Mouse (Mus musculus) limb, embryonic 13.5 days (tissue): ENCODE measurements around the gene Lmntd2. TPM values are rescaled to one million over a fixed set of nuclear protein-coding genes. Genes with fewer than 3 reads are reported as not detected.

Experiments used
- ATAC-seq: fragments of 200-750 bp; cut with Nextera tagmentation; 2 replicates; pipeline ENCODE4 v1.8.0; 2017; ENCODE audit warnings: low read depth, moderate number of reproducible peaks, moderate TSS enrichment; ENCODE audit not compliant: low FRiP score
- H3K27ac ChIP-seq: fragments of 300-500 bp; sonication (generic); 2 replicates; pipeline ENCODE4 v1.5.1; 2015; ENCODE audit warnings: inconsistent platforms, mild to moderate bottlenecking, moderate library complexity
- H3K27me3 ChIP-seq: fragments of 300-500 bp; sonication (generic); 2 replicates; pipeline ENCODE4 v1.6.1; 2015; ENCODE audit warnings: mild to moderate bottlenecking, inconsistent platforms
- H3K36me3 ChIP-seq: fragments of 300-500 bp; sonication (generic); 2 replicates; pipeline ENCODE4 v1.6.1; 2015; ENCODE audit warnings: inconsistent platforms, mild to moderate bottlenecking, moderate library complexity
- H3K4me1 ChIP-seq: fragments of 300-500 bp; sonication (generic); 2 replicates; pipeline ENCODE4 v1.6.1; 2015; ENCODE audit warnings: inconsistent platforms
- H3K4me2 ChIP-seq: fragments of 300-500 bp; sonication (generic); replicated peaks from 2 replicates; pipeline ENCODE4 v1.6.1; 2015; ENCODE audit warnings: inconsistent platforms, mild to moderate bottlenecking, moderate library complexity
- H3K4me3 ChIP-seq: fragments of 300-500 bp; sonication (generic); 2 replicates; pipeline ENCODE4 v1.5.1; 2015; ENCODE audit warnings: moderate library complexity, mild to moderate bottlenecking, inconsistent platforms
- H3K9ac ChIP-seq: fragments of 300-500 bp; sonication (generic); 2 replicates; pipeline ENCODE4 v1.6.1; 2015; ENCODE audit warnings: mild to moderate bottlenecking, inconsistent platforms
- H3K9me3 ChIP-seq: fragments of 300-500 bp; sonication (generic); 2 replicates; pipeline ENCODE4 v1.6.1; 2016; ENCODE audit warnings: inconsistent platforms
- WGBS: fragments of 180-500 bp; shearing (Covaris S2); methylation state at CpG from one replicate; pipeline ENCODE4 v1.1.7; 2015; 5-methylcytosine and 5-hydroxymethylcytosine counted together
- polyA plus RNA-seq: library from polyadenylated mRNA; unstranded; fragments of >200 nt; fragmentation: Nextera tagmentation; extraction: Ambion mirVana; gene quantifications from 2 replicates; pipeline ENCODE4 v1.2.1, GENCODE M21; 2015

Gene Lmntd2
- polyA plus RNA-seq, 1 experiment from 2014 or later = 2.6 TPM

DNA sequence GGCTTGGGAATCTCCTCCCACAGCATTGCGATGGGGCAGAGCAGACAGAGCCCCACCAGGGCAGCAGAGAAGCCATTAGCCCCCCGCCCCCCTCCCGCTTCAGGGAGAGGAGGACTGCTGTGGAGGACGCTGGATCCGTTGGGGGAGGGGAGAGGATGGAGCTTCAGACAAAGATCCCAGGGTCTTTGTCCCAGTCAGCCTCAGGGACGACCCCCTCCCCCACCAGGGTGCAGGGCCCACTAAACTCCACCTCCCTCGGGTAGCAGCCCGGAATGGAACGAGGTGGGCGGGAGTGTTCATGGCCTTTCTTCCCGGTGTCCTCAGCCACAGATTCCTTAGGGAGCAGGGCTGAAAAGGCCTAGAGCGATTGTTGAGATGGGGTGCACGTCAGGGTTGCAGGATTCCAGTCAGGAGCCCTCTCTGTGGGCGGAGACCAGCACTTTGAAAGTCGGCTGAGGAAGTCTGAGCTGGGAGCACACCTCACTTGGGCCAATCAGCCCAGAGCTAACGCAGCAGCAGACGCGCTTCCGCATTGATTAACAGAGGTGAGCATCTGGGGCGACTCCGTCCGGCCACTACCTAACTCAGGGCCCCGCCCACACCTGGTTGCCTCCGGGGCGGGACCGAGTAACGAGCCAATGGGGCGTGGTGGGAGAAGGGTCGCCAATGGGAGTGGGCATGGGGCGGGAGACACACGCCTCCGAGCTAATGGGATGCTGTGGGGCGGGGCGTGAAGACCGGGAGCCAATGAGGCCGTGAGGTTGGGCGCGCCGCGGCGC lies 1.4 kb upstream of the Lmntd2 start, which contains the start of gene Rassf7:
TSS of gene Rassf7 (plus strand) at position 760 of the 779 bp plus-strand sequence.
- peaks cover 22% of the 10 kb centered on the region for H3K36me3 ChIP-seq
- H3K4me1 ChIP-seq = peaks cover 25% of the 10 kb centered on the region
- peak; percentile 96 for ATAC-seq
- peak within 1 kb of the TSS; percentile 69 for H3K4me3 ChIP-seq
- H3K27me3 ChIP-seq = no peaks in the 10 kb centered on the region
- peak within 1 kb of the TSS; percentile 87 for H3K27ac ChIP-seq
- peak within 1 kb of the TSS; percentile 74 for H3K9ac ChIP-seq
- under 1% methylated on average over 41 of the region's 41 CpGs for WGBS
- peak within 1 kb of the TSS; percentile 89 for H3K4me2 ChIP-seq
- H3K9me3 ChIP-seq = no peaks in the 10 kb centered on the region

DNA sequence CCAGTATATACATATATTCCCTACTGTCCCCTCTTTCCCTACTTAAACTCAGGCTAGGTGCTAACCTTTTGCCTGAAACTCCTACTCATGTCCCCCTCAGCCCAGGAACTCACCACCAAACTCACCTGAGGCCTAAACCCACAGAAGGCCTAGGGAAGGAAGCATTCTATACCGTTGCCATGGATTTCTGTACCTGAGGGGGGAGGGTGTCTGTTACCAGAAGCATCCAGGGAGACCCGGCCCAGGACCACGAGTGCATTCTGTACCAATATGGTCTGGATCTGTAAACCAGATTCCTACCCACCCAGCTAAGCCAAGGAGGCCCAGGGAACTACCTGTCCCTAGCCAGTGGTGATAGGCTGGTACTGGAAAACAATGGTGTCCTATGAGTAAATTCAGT lies 430 bp upstream of the Lmntd2 start:
- no peak overlapping the region for H3K4me3 ChIP-seq
- H3K9me3 ChIP-seq = no peaks in the 10 kb centered on the region
- 0 out of 2 replicates have a peak overlapping the region, but pooled peaks have one; percentile 19 for H3K9ac ChIP-seq
- H3K4me2 ChIP-seq = no peak overlapping the region; the same call in 1 of the 2 replicates
- H3K27me3 ChIP-seq = no peaks in the 10 kb centered on the region
- peak overlapping the region; percentile 35; the same call in 1 of the 2 replicates for H3K27ac ChIP-seq
- peaks cover 16% of the 10 kb centered on the region for H3K36me3 ChIP-seq
- ATAC-seq = no peak
- 70% methylated on average over 3 of the region's 3 CpGs for WGBS
- H3K4me1 ChIP-seq = peaks cover 19% of the 10 kb centered on the region

DNA sequence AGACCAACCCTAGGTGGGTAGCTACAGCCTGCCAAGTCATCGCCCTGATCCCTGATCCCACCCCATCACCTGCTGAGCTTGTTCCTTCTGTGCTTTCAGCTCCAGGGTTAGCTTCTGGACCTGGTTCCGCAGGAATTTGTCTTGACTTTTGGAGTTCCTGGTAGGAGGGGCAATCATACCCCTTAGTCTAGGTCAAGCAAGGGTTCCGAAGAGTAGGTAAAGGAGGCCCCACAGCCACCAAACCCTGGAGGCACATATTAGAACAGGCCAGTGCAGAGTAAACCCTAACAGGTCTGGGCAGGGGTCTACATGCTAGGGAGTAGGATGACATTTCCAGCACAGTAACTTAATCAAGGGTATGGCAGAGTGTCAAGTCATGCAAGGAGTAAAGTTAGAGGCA lies 747 bp downstream of the Lmntd2 start:
- Histone ChIP-seq H3K4me3 (no peak overlapping the region), H3K4me2 (no peak overlapping the region), H3K4me1 (peaks cover 19% of the 10 kb centered on the region), H3K36me3 (peaks cover 4% of the 10 kb centered on the region; the same call in 1 of the 2 replicates), H3K27me3 (no peaks in the 10 kb centered on the region), H3K27ac (peak overlapping the region; percentile 4; the same call in 1 of the 2 replicates), H3K9me3 (no peaks in the 10 kb centered on the region), H3K9ac (no peak overlapping the region)
- WGBS = 80% methylated on average over 3 of the region's 3 CpGs
- no peak for ATAC-seq

DNA sequence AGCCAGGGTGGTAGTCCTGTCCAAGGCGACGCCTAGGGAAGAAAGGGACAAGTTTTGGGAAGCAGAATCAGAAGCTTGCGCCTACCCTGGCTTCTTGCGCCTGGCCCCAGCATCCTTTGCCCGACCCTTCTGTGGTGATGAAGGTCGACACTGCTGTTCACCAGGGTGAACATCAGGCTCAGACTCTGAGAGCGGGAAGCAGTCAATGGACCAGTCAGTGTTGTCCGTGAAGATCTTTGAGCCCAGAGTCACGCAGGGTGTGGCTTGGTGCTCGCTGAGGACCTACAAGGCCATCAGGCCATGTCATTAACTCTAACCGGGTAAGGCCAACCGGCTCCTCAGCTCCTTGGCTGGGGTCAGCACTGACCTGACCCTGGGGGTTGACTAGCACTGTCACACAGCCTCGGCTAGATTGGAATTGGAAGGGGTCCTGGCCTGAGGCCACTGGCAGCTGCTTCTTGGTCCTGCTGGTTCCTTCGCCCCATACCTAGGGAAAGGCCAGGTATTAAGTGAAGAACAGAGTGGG lies 3.2 kb downstream of the Lmntd2 start:
- H3K27ac ChIP-seq = no peak overlapping the region
- H3K4me1 ChIP-seq = peaks cover 6% of the 10 kb centered on the region
- no peak overlapping the region for H3K4me2 ChIP-seq
- 86% methylated on average over 14 of the region's 14 CpGs for WGBS
- no peak overlapping the region for H3K9ac ChIP-seq
- H3K9me3 ChIP-seq = no peaks in the 10 kb centered on the region
- ATAC-seq = no peak
- no peaks in the 10 kb centered on the region for H3K27me3 ChIP-seq
- 0 out of 2 replicates have a peak, but pooled peaks cover 4% of the 10 kb centered on the region for H3K36me3 ChIP-seq
- H3K4me3 ChIP-seq = no peak overlapping the region

DNA sequence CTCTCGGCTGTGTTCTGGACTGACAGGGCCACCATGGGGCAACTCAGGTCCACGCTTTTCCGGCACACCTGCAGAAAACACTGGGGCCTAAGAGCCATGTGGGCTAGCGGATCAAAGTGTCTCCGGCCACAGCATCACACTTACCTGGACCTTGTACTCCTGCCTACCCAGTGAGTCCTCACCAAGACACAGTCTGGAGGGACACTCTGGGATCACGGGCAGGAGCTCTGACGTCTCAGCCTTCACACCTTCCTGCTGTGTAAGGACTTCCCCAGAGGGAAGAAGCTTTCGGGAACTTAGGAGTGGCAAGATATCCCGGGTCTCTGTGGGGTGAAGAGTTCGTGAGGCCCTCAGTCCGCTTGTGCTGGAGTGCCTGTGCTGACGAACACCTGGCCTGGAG lies 3.7 kb downstream of the Lmntd2 start:
- Histone ChIP-seq H3K9ac (no peak overlapping the region), H3K4me3 (no peak overlapping the region), H3K27me3 (no peaks in the 10 kb centered on the region), H3K27ac (no peak overlapping the region), H3K9me3 (no peaks in the 10 kb centered on the region), H3K4me2 (no peak overlapping the region), H3K36me3 (0 out of 2 replicates have a peak, but pooled peaks cover 4% of the 10 kb centered on the region), H3K4me1 (peaks cover 6% of the 10 kb centered on the region)
- WGBS = 74% methylated on average over 12 of the region's 12 CpGs
- ATAC-seq = no peak

DNA sequence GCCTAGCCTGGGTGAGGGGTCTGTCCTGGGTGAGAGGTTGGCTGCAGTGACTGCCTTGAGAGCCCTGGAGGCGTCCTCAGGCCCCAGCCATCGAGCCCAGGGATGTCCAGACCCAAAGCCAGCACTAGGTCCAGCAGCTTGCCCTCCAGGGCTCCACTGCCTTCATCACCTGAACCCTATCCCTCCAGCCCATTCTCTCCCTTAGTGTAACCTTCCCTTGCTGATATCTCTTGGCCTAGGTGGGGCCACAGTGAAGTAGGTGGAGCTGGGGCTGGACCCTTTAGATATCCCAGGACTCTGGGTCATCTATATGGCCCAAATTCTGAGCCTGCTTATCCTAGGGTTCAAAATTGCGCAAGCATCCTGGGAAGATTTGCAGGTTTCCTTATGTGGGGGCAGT lies 4.4 kb downstream of the Lmntd2 start:
- Histone ChIP-seq H3K27ac (no peak overlapping the region), H3K4me3 (no peak overlapping the region), H3K4me2 (no peak overlapping the region), H3K36me3 (0 out of 2 replicates have a peak, but pooled peaks cover 4% of the 10 kb centered on the region), H3K9me3 (no peaks in the 10 kb centered on the region), H3K4me1 (no peaks in the 10 kb centered on the region), H3K27me3 (no peaks in the 10 kb centered on the region), H3K9ac (no peak overlapping the region)
- WGBS = 72% methylated on average over 3 of the region's 3 CpGs
- ATAC-seq = no peak

DNA sequence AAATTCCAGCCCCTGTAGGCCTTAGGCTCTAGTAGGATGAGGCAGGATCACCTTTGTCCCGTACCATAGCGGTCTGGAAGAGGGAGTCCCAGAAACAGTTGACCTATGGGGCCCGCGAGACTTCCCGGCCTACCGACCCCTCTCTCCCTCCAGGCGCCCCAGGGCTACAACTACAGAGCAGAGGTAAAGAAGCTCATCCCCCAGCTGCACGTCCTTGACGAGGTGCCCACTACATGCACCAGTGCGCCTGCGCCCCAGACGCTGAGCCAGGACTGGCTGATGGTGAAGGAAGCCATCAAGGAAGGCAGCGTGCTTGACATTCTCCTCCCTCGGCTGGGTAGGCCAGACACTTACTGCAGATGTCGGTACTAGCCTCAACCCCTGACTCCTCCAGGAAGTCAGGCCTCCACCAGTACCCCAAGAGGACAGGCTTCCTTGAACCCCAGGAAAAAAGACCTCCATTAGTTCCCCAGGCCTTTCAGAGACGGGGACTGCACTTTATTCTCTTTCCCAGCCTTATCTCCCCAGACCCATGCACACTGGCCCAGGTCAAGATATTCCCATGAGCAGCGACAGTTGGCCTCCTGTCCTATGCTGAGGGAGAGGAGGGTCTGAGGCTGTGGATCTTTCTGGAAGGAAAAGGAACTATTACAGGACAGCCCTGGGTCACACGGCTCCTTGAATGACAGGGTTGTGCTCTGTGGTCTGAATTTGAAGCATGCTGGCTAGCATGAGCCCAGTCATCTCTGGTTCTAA lies 7.5 kb downstream of the Lmntd2 start:
- Histone ChIP-seq H3K27me3 (no peaks in the 10 kb centered on the region), H3K4me1 (no peaks in the 10 kb centered on the region), H3K27ac (no peak overlapping the region), H3K4me3 (no peak overlapping the region), H3K4me2 (no peak overlapping the region), H3K9me3 (no peaks in the 10 kb centered on the region), H3K36me3 (peaks cover 4% of the 10 kb centered on the region; the same call in 1 of the 2 replicates), H3K9ac (no peak overlapping the region; the same call in 1 of the 2 replicates)
- 92% methylated on average over 18 of the region's 18 CpGs for WGBS
- ATAC-seq = no peak

DNA sequence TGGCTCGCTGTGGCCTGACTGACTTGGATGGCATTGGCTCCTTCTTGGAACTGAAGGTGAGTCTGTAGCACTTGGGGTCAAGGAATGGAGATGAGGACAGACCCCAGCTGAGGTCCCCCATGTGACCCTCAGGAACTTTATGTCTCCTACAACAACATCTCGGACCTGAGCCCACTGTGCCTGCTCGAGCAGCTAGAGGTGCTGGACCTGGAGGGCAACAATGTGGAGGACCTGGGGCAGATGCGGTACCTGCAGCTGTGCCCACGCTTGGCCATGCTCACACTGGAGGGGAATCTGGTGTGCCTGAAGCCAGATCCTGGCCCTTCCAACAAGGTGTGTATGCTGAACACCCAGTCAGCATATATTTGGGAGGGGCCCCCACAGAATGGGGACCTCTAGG lies 8.4 kb downstream of the Lmntd2 start:
- no peaks in the 10 kb centered on the region for H3K4me1 ChIP-seq
- peak overlapping the region; percentile 8; the same call in 1 of the 2 replicates for H3K9ac ChIP-seq
- 89% methylated on average over 5 of the region's 5 CpGs for WGBS
- H3K4me2 ChIP-seq = no peak overlapping the region
- no peaks in the 10 kb centered on the region for H3K27me3 ChIP-seq
- H3K27ac ChIP-seq = no peak overlapping the region
- H3K36me3 ChIP-seq = peaks cover 8% of the 10 kb centered on the region; the same call in 1 of the 2 replicates
- ATAC-seq = no peak
- no peaks in the 10 kb centered on the region for H3K9me3 ChIP-seq
- no peak overlapping the region for H3K4me3 ChIP-seq

DNA sequence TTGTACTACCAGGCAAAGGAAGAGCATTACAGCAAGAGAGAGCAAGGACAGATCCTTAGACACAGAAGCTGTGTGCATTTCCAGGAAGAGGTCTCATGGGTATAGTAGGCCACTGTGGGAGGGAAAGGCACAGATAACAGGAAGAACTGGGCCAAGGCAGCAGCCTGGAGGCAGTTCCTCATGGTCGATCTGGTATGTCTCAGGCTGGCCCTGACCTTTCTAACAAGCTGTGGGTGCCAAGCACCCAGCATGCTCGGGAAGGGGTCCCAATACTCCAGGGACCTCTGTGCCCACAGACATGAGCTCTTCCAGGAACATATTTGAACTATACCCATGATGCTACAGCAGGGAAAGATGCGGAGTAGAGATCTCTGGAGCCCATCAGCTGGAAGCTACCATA lies 9.3 kb downstream of the Lmntd2 start:
- Histone ChIP-seq H3K9me3 (no peaks in the 10 kb centered on the region), H3K9ac (no peak overlapping the region), H3K4me1 (no peaks in the 10 kb centered on the region), H3K36me3 (peaks cover 8% of the 10 kb centered on the region; the same call in 1 of the 2 replicates), H3K27ac (no peak overlapping the region), H3K27me3 (no peaks in the 10 kb centered on the region), H3K4me3 (no peak overlapping the region), H3K4me2 (no peak overlapping the region)
- ATAC-seq = no peak
- WGBS = 75% methylated on average over 3 of the region's 3 CpGs

DNA sequence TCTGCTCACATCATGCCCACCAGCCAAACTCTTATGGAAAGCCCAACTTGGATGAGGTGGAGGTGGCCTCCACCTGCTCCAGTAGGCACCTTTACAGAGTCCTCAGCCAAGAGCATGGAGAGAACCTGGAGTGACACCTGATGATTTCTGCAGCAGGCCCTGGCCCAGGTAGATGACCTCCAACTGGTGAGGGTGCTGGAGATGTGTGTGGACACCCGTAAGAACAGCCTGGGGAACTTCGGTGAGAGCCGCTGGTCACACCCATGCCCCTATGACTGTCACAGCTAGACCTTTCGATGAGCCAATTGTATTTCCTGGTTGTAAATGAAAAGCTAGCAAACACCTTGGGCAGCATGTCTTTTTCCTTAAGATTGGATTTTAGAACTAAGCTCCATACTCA lies 15.8 kb downstream of the Lmntd2 start:
- H3K9me3 ChIP-seq = no peaks in the 10 kb centered on the region
- H3K27ac ChIP-seq = no peak overlapping the region
- no peak overlapping the region for H3K4me3 ChIP-seq
- peaks cover 10% of the 10 kb centered on the region for H3K4me1 ChIP-seq
- H3K4me2 ChIP-seq = no peak overlapping the region
- no peak for ATAC-seq
- H3K9ac ChIP-seq = no peak overlapping the region
- peaks cover 11% of the 10 kb centered on the region; the same call in 1 of the 2 replicates for H3K36me3 ChIP-seq
- H3K27me3 ChIP-seq = no peaks in the 10 kb centered on the region
- 89% methylated on average over 4 of the region's 4 CpGs for WGBS

DNA sequence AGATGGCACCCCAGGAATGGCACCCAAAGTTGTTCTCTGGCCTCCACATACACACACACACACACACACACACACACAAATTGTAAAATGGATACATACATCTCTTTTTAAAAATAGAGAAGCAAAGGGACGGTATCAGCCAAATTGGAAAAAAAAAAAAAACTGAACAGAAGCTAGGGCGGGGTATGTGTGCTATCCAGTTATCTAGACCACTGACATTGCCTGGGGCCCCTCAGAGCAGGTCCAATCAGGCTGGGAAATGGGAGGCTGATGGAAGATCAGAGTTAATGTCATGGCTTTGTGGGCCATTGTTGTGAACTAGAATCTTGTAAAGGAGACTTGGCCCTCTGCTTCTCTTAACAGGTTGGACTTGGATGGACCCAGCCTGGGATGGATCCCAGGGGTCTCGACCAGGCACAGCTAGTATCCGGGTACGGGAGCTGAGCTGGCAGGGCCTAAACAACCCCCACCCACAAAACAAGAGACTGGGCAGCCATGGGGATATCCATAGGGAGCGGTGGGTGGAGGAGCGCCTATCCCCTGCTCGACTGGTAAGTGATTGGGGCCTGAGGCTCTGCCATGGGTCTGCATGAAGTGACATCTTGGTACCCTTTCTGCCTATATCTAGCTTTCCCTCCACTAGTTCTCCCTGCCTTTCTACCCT lies 17.1 kb downstream of the Lmntd2 start:
- H3K9me3 ChIP-seq = no peaks in the 10 kb centered on the region
- no peaks in the 10 kb centered on the region for H3K27me3 ChIP-seq
- no peak overlapping the region for H3K4me2 ChIP-seq
- H3K4me1 ChIP-seq = peaks cover 22% of the 10 kb centered on the region
- H3K4me3 ChIP-seq = no peak overlapping the region
- H3K27ac ChIP-seq = no peak overlapping the region
- no peak overlapping the region; the same call in 1 of the 2 replicates for H3K9ac ChIP-seq
- WGBS = 92% methylated on average over 8 of the region's 8 CpGs
- H3K36me3 ChIP-seq = peaks cover 18% of the 10 kb centered on the region
- ATAC-seq = no peak
